Mouse (Mus musculus) monocyte, adult 5-6 weeks (primary cell): ENCODE results near the gene Neurl1b. TPM values are rescaled to one million over a fixed set of nuclear protein-coding genes. Genes with fewer than 3 reads are reported as not detected.

Experiments
- ATAC-seq: fragments of 153-309, 156-312 bp; replicated peaks from 2 replicates; pipeline ENCODE4 v1.8.0; 2017; ENCODE audit warnings: mild to moderate bottlenecking; ENCODE audit not compliant: low TSS enrichment, insufficient number of reproducible peaks, severe bottlenecking, poor library complexity, low FRiP score
- total RNA-seq: library from RNA; stranded (forward); fragments of 200-1000, 200-491, 200-594 nt; gene quantifications from 3 replicates; pipeline ENCODE4 v1.2.3, GENCODE M21; 2017

The Neurl1b gene
- total RNA-seq, 1 experiment from 2014 or later, result not detected

- no peak for ATAC-seq
These were observed 66.3 kb downstream of the Neurl1b start for GRCm38 (mm10) chr17:26480956-26481355.

DNA sequence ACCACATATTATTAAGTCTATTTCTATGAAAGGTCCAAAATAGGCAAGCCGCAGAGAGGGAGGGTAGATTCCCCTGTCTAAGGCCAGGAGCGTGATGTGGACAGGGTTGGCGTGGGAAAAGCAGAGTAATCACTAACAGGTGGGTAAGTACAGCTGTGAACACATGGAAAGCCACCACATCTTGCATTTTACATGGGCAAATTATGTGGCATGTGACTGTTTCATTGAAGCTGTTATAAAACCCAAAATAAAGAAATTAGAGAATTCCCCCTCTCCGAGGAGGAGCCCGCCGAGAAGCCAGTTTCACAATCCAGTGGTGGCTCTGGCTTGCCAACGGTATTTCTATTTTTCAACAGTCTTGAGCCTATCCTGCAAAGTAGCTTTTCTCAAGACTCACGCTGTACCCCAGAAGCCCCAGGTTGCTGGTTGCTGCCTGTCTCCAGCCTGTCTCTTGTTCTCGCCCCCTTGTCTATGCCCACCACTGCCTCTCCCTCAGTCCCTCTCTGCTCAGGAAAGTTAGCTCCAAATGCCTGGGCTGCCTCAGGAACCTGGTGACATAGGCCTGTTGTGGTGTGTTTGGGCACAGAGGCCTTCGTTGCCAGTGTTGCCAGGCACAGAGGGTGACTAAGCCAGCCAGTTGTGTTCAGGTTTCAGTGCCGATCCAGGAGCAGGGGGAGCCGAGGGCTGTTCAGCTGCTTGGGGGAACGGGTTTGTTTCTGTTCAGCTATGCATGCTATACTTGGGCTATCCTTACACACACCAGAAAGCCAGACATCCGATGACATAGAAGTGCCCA, 70.2 kb downstream of the Neurl1b start:
- ATAC-seq, result no peak

DNA sequence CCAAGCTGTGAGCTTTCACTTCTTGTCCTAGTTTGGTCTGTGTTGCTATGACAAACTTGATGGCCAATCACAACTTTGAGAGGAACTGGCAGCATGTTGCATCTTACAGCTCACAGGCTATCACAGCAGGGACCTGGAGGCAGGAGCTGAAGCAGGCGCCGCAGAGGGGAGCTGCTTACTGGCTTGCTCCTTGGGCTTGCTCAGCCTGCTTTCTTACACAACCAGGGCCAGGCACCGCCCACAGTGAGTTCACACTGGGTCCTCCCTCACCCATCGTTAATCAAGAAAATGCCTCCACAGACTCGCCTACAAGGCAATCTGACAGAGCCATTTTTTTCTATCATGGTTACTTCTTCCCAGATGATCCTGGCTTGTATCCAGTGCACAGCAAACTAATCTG, 72.6 kb downstream of the Neurl1b start:
- no peak for ATAC-seq

DNA sequence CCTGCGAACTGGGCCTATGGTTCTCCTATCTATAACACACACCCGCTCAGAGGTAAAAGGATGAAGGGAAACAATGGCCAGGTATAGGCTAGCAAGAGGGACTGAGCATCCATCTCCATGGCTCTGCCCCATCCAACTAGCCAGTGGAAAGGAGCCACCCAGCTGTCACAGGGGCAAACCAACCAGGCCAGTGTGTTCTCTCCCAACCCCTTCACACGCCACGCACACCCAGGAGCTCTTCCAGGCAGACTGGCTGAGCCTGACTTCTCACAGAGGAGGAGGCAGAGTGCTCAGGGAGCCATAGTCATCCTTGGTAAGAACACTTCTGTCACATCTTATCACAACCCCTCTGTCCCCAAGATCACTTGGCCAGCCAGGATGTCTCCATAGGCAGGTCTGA, 73.3 kb downstream of the Neurl1b start:
- no peak for ATAC-seq

- ATAC-seq, result no peak
These were observed 74.2 kb downstream of the Neurl1b start for GRCm38 (mm10) chr17:26488711-26489403.

DNA sequence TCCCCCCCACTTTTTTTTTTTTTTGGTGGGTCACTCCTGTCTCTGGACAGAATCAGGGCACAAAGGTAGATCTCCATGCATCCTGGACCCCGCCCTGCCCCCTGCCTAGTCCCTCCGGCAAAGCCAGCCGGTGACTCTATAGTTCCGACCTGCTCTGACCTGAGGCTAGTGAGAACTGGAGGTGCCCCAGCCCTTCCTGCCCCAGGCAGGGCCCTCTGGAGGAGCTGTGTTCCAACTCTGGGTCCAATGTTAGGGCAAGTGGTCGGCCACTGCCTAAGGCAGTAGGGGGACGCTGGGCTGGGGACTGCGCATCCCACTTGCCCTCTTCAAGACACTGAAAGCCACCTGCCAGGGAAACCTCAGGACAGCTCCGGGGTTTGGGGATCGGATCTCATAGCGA, 75.4 kb downstream of the Neurl1b start:
- ATAC-seq, result no peak

- ATAC-seq, result no peak
These were observed 76.3 kb downstream of the Neurl1b start for GRCm38 (mm10) chr17:26490910-26491309.

DNA sequence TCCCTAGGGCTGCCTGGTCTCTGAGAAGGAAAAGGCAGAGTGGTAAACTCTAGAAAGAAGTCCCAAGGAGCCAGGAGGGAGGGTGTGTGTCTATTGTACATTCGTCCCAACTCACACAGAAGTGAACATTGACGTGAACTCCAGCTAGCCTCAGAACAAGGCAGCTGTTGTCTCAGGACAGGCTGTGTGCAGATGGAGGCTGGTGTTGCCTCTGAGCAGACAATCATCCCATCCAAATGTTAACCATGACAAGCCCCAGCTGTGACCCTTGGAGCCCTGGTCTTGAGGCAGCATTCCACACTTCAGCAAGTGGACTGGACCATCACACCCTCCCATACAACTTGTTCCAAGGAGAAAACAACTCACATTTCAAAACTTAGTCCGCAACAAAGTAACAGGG, 77.6 kb downstream of the Neurl1b start:
- no peak for ATAC-seq

GRCm38 (mm10) chr17:26494642-26495468, 80.2 kb downstream of the Neurl1b start:
- ATAC-seq, result no peak

Other genes starting within 250 kb of the Neurl1b start
- not detected in 3 replicates for gene Pdia2, start 215.7 kb upstream of the Neurl1b start, total RNA-seq
- gene Rgs11, start 211.9 kb upstream of the Neurl1b start, total RNA-seq, result 0.49 TPM in 1 of 3 replicates, not detected in the others
- gene Arhgdig, start 207.0 kb upstream of the Neurl1b start, total RNA-seq, result not detected in 3 replicates
- 37.3 to 55.5 TPM (median 45.4 TPM) in 3 replicates for gene Fam234a, start 170.6 kb upstream of the Neurl1b start, total RNA-seq
- gene Luc7l, start 161.9 kb upstream of the Neurl1b start, total RNA-seq, result 80.4 to 111 TPM (median 109 TPM) in 3 replicates
- 16.0 to 20.2 TPM (median 17.6 TPM) in 3 replicates for gene Ergic1, start 146.7 kb downstream of the Neurl1b start, total RNA-seq
- gene Dusp1, start 147.3 kb downstream of the Neurl1b start, total RNA-seq, result 146 to 413 TPM (median 198 TPM) in 3 replicates
- gene Atp6v0e, start 248.4 kb downstream of the Neurl1b start, total RNA-seq, result 314 to 369 TPM (median 315 TPM) in 3 replicates